Mouse (Mus musculus) neural tube, embryonic 13.5 days (tissue): ENCODE results near the gene Ap3m1. TPM values are rescaled to one million over a fixed set of nuclear protein-coding genes. Genes with fewer than 3 reads are reported as not detected.

Experiments
- ATAC-seq: fragments of 200-750 bp; cut with Nextera tagmentation; 2 replicates; pipeline ENCODE4 v1.8.0; 2017; ENCODE audit warnings: low read depth, mild to moderate bottlenecking, moderate TSS enrichment, moderate library complexity
- H3K27ac ChIP-seq: fragments of 300-500 bp; sonication (generic); replicated peaks from 2 replicates; pipeline ENCODE4 v1.5.1; 2015; ENCODE audit warnings: moderate library complexity, mild to moderate bottlenecking, inconsistent platforms
- H3K27me3 ChIP-seq: fragments of 300-500 bp; sonication (generic); 2 replicates; pipeline ENCODE4 v1.6.1; 2015; ENCODE audit warnings: mild to moderate bottlenecking, inconsistent platforms
- H3K36me3 ChIP-seq: fragments of 300-500 bp; sonication (generic); 2 replicates; pipeline ENCODE4 v1.6.1; 2015; ENCODE audit warnings: mild to moderate bottlenecking, inconsistent platforms
- H3K4me1 ChIP-seq: fragments of 300-500 bp; sonication (generic); replicated peaks from 2 replicates; pipeline ENCODE4 v1.6.1; 2015; ENCODE audit warnings: inconsistent platforms
- H3K4me2 ChIP-seq: fragments of 300-500 bp; sonication (generic); 2 replicates; pipeline ENCODE4 v1.6.1; 2015; ENCODE audit warnings: inconsistent platforms, mild to moderate bottlenecking, moderate library complexity
- H3K4me3 ChIP-seq: fragments of 300-500 bp; sonication (generic); 2 replicates; pipeline ENCODE4 v1.5.1; 2015; ENCODE audit warnings: mild to moderate bottlenecking, inconsistent platforms
- H3K9ac ChIP-seq: fragments of 300-500 bp; sonication (generic); 2 replicates; pipeline ENCODE4 v1.6.1; 2015; ENCODE audit warnings: moderate library complexity, mild to moderate bottlenecking, inconsistent platforms
- H3K9me3 ChIP-seq: fragments of 300-500 bp; sonication (generic); 2 replicates; pipeline ENCODE4 v1.6.1; 2016; ENCODE audit warnings: inconsistent platforms
- WGBS: fragments of 180-500 bp; shearing (Covaris S2); methylation state at CpG from one replicate; pipeline ENCODE4 v1.1.7; 2015; 5-methylcytosine and 5-hydroxymethylcytosine counted together
- polyA plus RNA-seq: library from polyadenylated mRNA; unstranded; fragments of >200 nt; fragmentation: Nextera tagmentation; extraction: Ambion mirVana; gene quantifications from 2 replicates; pipeline ENCODE4 v1.2.1, GENCODE M21; 2015

The Ap3m1 gene
- polyA plus RNA-seq, 1 experiment from 2014 or later, result 92.6 TPM

DNA sequence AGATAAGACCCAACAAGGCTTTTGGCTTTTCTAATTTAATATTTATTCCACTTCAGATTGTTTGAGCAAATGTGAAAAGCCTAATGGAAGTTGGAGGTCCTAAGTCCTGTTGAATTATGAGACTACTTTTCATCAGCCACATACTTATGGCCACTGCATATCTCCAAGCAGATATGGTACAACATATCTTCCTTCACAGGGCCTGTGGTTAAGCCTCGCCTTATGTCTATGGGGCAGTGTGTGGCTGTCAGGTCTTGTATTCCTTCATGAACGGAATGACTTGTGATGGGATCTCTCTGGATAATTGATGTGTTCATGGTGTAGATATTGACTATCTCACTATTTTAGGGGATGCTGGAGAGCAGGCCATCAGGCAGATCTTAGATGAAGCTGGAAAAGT, 56.8 kb downstream of the Ap3m1 start:
- H3K4me1 ChIP-seq, result no peaks in the 10 kb centered on the region
- H3K27ac ChIP-seq, result no peak overlapping the region
- H3K27me3 ChIP-seq, result no peaks in the 10 kb centered on the region
- H3K4me2 ChIP-seq, result no peak overlapping the region
- H3K36me3 ChIP-seq, result peaks cover 15% of the 10 kb centered on the region; the same call in 1 of the 2 replicates
- H3K9ac ChIP-seq, result no peak overlapping the region
- H3K9me3 ChIP-seq, result no peaks in the 10 kb centered on the region; the same call in 1 of the 2 replicates
- WGBS, result 96% methylated on average over 2 of the region's 2 CpGs
- ATAC-seq, result no peak
- H3K4me3 ChIP-seq, result no peak overlapping the region

DNA sequence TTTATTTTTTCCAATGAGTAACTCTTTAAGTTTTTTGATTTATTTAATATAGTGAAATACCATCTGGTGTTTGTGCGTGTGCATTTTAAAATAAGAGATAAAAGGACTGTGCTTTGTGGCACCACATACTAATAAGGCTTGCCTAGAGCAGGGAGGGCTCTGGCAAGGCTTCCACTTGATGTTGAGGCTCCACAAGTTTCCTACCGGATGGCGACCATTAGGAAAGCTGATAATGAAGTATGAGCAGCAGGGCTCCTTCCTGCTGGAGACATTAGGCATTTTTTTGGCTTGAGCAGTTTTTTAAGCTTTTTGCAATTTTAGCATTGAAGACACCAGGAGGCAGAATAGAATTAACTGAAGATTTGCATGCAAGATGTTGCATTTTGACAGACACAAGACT, 57.8 kb downstream of the Ap3m1 start:
- Histone ChIP-seq H3K9ac (no peak overlapping the region), H3K4me2 (no peak overlapping the region), H3K4me1 (no peaks in the 10 kb centered on the region), H3K27me3 (no peaks in the 10 kb centered on the region), H3K27ac (no peak overlapping the region), H3K4me3 (no peak overlapping the region), H3K36me3 (peaks cover 15% of the 10 kb centered on the region; the same call in 1 of the 2 replicates), H3K9me3 (no peaks in the 10 kb centered on the region; the same call in 1 of the 2 replicates)
- 81% methylated on average over 3 of the region's 3 CpGs for WGBS
- ATAC-seq, result no peak

DNA sequence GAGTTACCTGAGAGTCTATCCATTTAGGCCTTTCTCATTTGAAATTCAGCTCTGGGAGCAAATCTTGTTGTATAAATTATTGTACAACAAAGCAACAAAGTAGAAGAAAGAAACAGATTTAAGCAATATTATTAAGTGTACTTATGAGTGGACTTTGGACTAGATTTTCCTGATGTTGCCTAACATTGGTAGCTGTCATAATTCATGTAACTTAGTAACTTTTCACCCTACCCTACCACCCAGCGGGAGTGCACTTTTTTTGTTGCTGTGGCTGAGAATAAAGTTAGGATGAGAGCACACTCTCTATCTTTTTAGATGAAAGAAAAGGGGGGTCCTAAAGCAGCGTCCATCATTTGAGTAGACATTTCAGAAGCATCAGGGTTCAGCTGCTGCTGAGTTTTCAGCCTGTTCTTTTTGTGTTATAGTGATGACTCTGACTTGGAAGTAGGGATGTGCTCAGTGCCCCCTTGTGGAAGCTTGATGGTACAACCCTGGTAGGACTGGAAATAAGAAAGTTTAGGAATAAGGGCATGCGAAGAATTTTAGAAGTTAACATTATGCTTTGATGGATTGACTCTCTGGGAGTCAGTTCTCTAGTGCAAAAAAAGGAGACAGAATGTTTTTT, 59.1 kb downstream of the Ap3m1 start:
- WGBS, result 54% methylated on average over 3 of the region's 3 CpGs
- Histone ChIP-seq H3K4me2 (no peak overlapping the region), H3K27ac (no peak overlapping the region), H3K4me3 (no peak overlapping the region), H3K9ac (no peak overlapping the region), H3K27me3 (no peaks in the 10 kb centered on the region), H3K9me3 (no peaks in the 10 kb centered on the region; the same call in 1 of the 2 replicates), H3K4me1 (no peaks in the 10 kb centered on the region), H3K36me3 (peaks cover 15% of the 10 kb centered on the region; the same call in 1 of the 2 replicates)
- no peak for ATAC-seq

DNA sequence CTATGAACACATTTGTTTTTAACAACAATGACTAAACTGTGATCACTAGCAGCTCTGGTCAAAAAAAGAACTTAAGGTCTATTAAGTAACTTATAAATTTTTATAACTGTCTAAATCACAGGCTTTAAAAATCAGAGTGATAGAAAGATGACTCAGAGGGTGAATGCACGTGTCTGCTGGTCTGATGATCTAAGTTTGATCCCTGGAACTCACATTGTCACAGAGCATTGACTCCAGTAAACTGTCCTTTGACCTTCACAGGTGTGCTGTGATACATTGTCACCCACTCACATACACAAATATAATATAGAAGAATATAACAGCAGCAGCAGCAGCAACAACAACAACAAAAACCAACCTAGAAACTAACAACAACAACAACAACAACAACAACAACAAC, 60.8 kb downstream of the Ap3m1 start:
- H3K4me2 ChIP-seq, result no peak overlapping the region
- no peak overlapping the region for H3K27ac ChIP-seq
- WGBS, result 86% methylated on average over 1 of the region's 1 CpGs
- no peak for ATAC-seq
- no peaks in the 10 kb centered on the region for H3K27me3 ChIP-seq
- peaks cover 14% of the 10 kb centered on the region for H3K36me3 ChIP-seq
- H3K9me3 ChIP-seq, result no peaks in the 10 kb centered on the region; the same call in 1 of the 2 replicates
- no peak overlapping the region for H3K9ac ChIP-seq
- H3K4me1 ChIP-seq, result no peaks in the 10 kb centered on the region
- H3K4me3 ChIP-seq, result no peak overlapping the region

DNA sequence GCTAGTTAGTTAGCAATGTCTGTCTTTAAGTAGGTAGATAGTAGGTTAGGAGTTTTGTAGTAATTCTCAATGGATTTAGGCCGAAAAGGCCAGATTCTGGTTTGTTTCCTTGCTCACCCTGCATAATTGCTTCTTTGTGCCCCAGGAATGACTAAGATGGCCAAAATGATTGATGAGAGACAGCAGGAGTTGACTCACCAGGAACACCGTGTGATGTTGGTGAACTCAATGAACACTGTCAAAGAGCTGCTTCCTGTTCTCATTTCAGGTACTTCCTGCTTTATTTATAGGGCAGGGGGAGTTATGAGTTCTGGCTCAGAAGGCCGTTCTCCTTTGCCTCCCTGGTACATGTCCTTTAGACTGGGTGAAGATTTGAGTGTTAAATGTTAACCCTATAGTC, 66.8 kb downstream of the Ap3m1 start:
- H3K4me1 ChIP-seq, result no peaks in the 10 kb centered on the region
- WGBS, result 38% methylated on average over 3 of the region's 3 CpGs
- peaks cover 9% of the 10 kb centered on the region; the same call in 1 of the 2 replicates for H3K36me3 ChIP-seq
- H3K27me3 ChIP-seq, result no peaks in the 10 kb centered on the region
- no peak overlapping the region for H3K4me2 ChIP-seq
- H3K4me3 ChIP-seq, result no peak overlapping the region
- no peak overlapping the region for H3K9ac ChIP-seq
- no peak overlapping the region for H3K27ac ChIP-seq
- no peaks in the 10 kb centered on the region for H3K9me3 ChIP-seq
- ATAC-seq, result no peak

DNA sequence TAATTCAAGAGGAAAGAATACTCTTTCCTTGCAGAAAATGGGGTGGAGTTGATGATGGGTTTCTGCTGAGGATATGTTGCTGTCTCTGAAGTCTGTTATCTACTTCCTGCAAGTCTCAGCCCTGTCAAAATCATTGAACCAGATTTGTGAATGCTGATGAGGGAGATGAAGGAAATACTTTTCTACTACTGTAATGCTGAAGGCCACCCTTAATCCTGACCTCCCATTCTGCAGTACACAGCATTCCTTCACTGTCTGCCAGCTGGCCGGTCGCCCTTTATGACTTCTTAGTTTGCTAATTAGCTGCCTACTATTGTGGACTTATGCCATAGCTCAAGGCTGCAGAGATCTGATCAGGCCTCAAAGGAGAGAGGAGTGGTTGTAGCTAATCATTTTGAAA, 68.5 kb downstream of the Ap3m1 start:
- WGBS, result 33% methylated on average over 2 of the region's 2 CpGs
- Histone ChIP-seq H3K36me3 (peaks cover 9% of the 10 kb centered on the region; the same call in 1 of the 2 replicates), H3K4me1 (no peaks in the 10 kb centered on the region), H3K4me2 (no peak overlapping the region), H3K27ac (no peak overlapping the region), H3K27me3 (no peaks in the 10 kb centered on the region), H3K9me3 (no peaks in the 10 kb centered on the region), H3K4me3 (no peak overlapping the region), H3K9ac (no peak overlapping the region)
- no peak for ATAC-seq

Other genes starting within 250 kb of the Ap3m1 start
- gene Plau, start 215.8 kb downstream of the Ap3m1 start, polyA plus RNA-seq, result 1.2 TPM in 2 replicates
- 20.7 and 27.1 TPM in 2 replicates for gene Vcl, start 123.1 kb downstream of the Ap3m1 start, polyA plus RNA-seq
- gene Adk, start 66 bp upstream of the Ap3m1 start, polyA plus RNA-seq, result 39.0 and 46.7 TPM in 2 replicates